Comparison of ENCODE assay signal across 8 mouse cellular contexts in the genomic region with DNA sequence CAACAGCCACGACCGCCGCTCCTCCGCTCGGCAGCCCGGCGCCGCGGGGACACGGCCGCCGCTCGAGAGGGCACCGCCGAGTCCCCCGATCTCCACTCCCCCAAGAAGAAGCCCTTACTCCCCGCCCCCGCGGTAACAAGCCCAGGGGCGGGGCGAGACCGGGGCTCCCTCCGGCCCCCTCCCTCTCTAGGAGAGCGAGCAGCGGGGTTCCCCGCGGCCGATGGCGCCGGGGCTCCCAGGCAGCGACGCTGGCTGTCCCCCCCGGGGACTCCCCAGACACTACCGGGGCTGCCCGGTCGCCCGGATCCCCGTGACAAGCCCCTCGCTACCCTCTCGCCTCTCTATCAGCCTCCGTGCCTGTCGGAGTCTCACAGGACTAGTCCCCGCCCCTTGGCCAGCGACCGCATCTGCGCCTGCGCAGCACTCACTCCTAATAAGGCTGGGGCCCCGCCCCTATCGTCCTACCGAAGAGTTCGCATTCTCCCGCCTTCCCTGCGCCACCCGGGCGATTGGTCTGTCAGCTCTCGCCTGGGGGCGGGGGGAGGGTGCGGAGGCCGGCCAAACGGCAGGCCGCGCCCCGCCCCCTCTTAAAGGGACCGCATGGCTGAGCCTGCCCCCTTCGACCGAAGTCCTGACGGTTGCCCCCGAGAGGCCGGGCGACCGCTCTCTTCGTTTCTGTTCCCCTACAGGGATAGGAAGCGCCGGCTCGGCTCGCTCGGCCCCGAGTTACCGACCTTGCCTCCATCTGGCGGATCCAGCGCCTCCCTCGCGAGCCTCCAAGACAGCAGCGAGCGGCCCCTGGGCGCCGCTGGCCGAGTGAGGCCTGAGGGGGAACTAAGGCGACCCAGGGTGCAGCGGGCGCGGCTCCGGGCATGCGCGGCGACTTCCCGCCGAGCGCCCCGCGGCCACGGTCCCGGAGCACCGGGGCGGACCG. TPM values are rescaled to one million over a fixed set of nuclear protein-coding genes. Genes with fewer than 3 reads are reported as not detected.
DNase-seq lines count a peak whose midpoint lies in the region; ATAC-seq and TF ChIP-seq lines count a peak whose summit lies in the region.

A gene (minus strand): TSS at position 780 of the 934 bp plus-strand sequence.

- peak within 1 kb of the TSS; percentile 87 for H3K4me2 ChIP-seq in heart, embryonic 12.5 days
- H3K4me2 ChIP-seq in kidney, postnatal 0 days (ENCODE audit: low read length): peak within 1 kb of the TSS; percentile 86
- peak within 1 kb of the TSS; percentile 78 for H3K4me2 ChIP-seq in liver, embryonic 11.5 days
- H3K4me2 ChIP-seq in stomach, embryonic 14.5 days (replicated peaks; ENCODE audit: low read depth, low read length): peak within 1 kb of the TSS; percentile 71

- H3K9ac ChIP-seq in heart, embryonic 12.5 days: peak within 1 kb of the TSS; percentile 91
- peak within 1 kb of the TSS; percentile 80 for H3K9ac ChIP-seq in kidney, postnatal 0 days (ENCODE audit: low read depth, low read length)
- peak within 1 kb of the TSS; percentile 80 for H3K9ac ChIP-seq in liver, embryonic 11.5 days (ENCODE audit: low read depth, low read length)
- H3K9ac ChIP-seq in stomach, embryonic 14.5 days (replicated peaks; ENCODE audit: low read depth, low read length): peak within 1 kb of the TSS; percentile 90

- under 1% methylated on average over 98 of the region's 106 CpGs for WGBS in heart, embryonic 12.5 days
- WGBS in kidney, postnatal 0 days: under 1% methylated on average over 87 of the region's 106 CpGs
- WGBS in liver, embryonic 11.5 days: under 1% methylated on average over 86 of the region's 106 CpGs
- under 1% methylated on average over 92 of the region's 106 CpGs for WGBS in stomach, embryonic 14.5 days

- H3K4me3 ChIP-seq in heart, embryonic 12.5 days: peak within 1 kb of the TSS; percentile 79
- peak within 1 kb of the TSS; percentile 63 for H3K4me3 ChIP-seq in kidney, postnatal 0 days (replicated peaks; ENCODE audit: low read depth, low read length)
- peak within 1 kb of the TSS; percentile 96 for H3K4me3 ChIP-seq in liver, embryonic 11.5 days (ENCODE audit: low read depth, low read length)
- H3K4me3 ChIP-seq in stomach, embryonic 14.5 days (ENCODE audit: low read depth, low read length): peak within 1 kb of the TSS; percentile 97

- peaks cover 11% of the 10 kb centered on the region for H3K4me1 ChIP-seq in heart, embryonic 12.5 days (replicated peaks)
- H3K4me1 ChIP-seq in kidney, postnatal 0 days (replicated peaks; ENCODE audit: insufficient read depth, low read length): no peaks in the 10 kb centered on the region
- no peaks in the 10 kb centered on the region; the same call in 1 of the 2 replicates for H3K4me1 ChIP-seq in liver, embryonic 11.5 days (replicated peaks; ENCODE audit: control insufficient read depth, insufficient read depth, low read length)
- H3K4me1 ChIP-seq in stomach, embryonic 14.5 days (ENCODE audit: control insufficient read depth, insufficient read depth, low read length): 0 out of 2 replicates have a peak, but pooled peaks cover 8% of the 10 kb centered on the region

- no peaks in the 10 kb centered on the region for H3K9me3 ChIP-seq in heart, embryonic 12.5 days (replicated peaks)
- no peaks in the 10 kb centered on the region for H3K9me3 ChIP-seq in kidney, postnatal 0 days (replicated peaks; ENCODE audit: low read length)
- H3K9me3 ChIP-seq in liver, embryonic 11.5 days (ENCODE audit: control insufficient read depth, low read length): no peaks in the 10 kb centered on the region
- H3K9me3 ChIP-seq in stomach, embryonic 14.5 days (ENCODE audit: control insufficient read depth, low read depth, low read length): no peaks in the 10 kb centered on the region

- peak within 1 kb of the TSS; percentile 95 for H3K27ac ChIP-seq in heart, embryonic 12.5 days (ENCODE audit: poor library complexity, severe bottlenecking)
- H3K27ac ChIP-seq in kidney, postnatal 0 days: peak within 1 kb of the TSS; percentile 96
- H3K27ac ChIP-seq in liver, embryonic 11.5 days (ENCODE audit: low read depth, low read length): peak within 1 kb of the TSS; percentile 94
- peak within 1 kb of the TSS; percentile 96 for H3K27ac ChIP-seq in stomach, embryonic 14.5 days (ENCODE audit: low read length)

- ATAC-seq in erythroid progenitor cell, adult 5-6 weeks (replicated peaks; ENCODE audit: low FRiP score, poor library complexity, severe bottlenecking): peak; percentile 90
- ATAC-seq in heart, embryonic 12.5 days (ENCODE audit: insufficient number of reproducible peaks, low FRiP score): peak; percentile 92
- ATAC-seq in kidney, postnatal 0 days (replicated peaks; ENCODE audit: low FRiP score, low read depth): peak; percentile 91
- peak; percentile 85 for ATAC-seq in liver, embryonic 11.5 days (replicated peaks; ENCODE audit: low FRiP score)
- peak; percentile 89 for ATAC-seq in stomach, embryonic 14.5 days (ENCODE audit: insufficient number of reproducible peaks, insufficient read depth, low FRiP score, low read depth)

- no peaks in the 10 kb centered on the region for H3K27me3 ChIP-seq in heart, embryonic 12.5 days (replicated peaks)
- H3K27me3 ChIP-seq in kidney, postnatal 0 days (ENCODE audit: insufficient read depth, low read length): no peaks in the 10 kb centered on the region
- no peaks in the 10 kb centered on the region for H3K27me3 ChIP-seq in liver, embryonic 11.5 days (replicated peaks; ENCODE audit: control insufficient read depth, insufficient read depth, low read length)
- no peaks in the 10 kb centered on the region for H3K27me3 ChIP-seq in stomach, embryonic 14.5 days (ENCODE audit: control insufficient read depth, insufficient read depth, low read length)

- DNase-seq in CD4-positive helper T cell, adult 2 months (ENCODE audit: low read depth, low spot score): peak; percentile 100
- DNase-seq in brain, embryonic 18.5 days (ENCODE audit: low read depth, low spot score): peak; percentile 99
- peak; percentile 100 for DNase-seq in kidney, postnatal 0 days (ENCODE audit: low spot score)
- DNase-seq in liver, embryonic 11.5 days (ENCODE audit: low spot score): peak; percentile 99
- DNase-seq in naive thymus-derived CD4-positive, alpha-beta T cell, adult 2 months (ENCODE audit: low read depth): peak; percentile 100

- TF ChIP-seq CTCF in kidney, postnatal 0 days (IDR thresholded peaks at IDR 0.05; ENCODE audit: low read depth): peak; percentile 23; the same call in 1 of the 2 replicates

- H3K36me3 ChIP-seq in heart, embryonic 12.5 days: 0 out of 2 replicates have a peak, but pooled peaks cover 7% of the 10 kb centered on the region
- H3K36me3 ChIP-seq in kidney, postnatal 0 days (ENCODE audit: insufficient read depth, low read length): no peaks in the 10 kb centered on the region
- H3K36me3 ChIP-seq in liver, embryonic 11.5 days (ENCODE audit: control insufficient read depth, insufficient read depth, low read length): peaks cover 2% of the 10 kb centered on the region; the same call in 1 of the 2 replicates
- no peaks in the 10 kb centered on the region for H3K36me3 ChIP-seq in stomach, embryonic 14.5 days (ENCODE audit: control insufficient read depth, insufficient read depth, low read length)

RNA-seq across cellular contexts. Expression of the gene that starts here (rescaled TPM):
- 11.5 and 16.8 TPM in 2 replicates for total RNA-seq in erythroid progenitor cell, adult 5-6 weeks (2015; ENCODE audit: low replicate concordance)
- 31.4 and 31.5 TPM in 2 replicates for total RNA-seq in erythroid progenitor cell, adult 5-6 weeks (2017; ENCODE audit: low replicate concordance)
- 10.4 and 10.5 TPM in 2 replicates for polyA plus RNA-seq in heart, embryonic 12.5 days (2016; fragmentation: Nextera tagmentation; extraction: Ambion mirVana)
- 15.8 and 19.8 TPM in 2 replicates for polyA plus RNA-seq in kidney, postnatal 0 days (2015; fragmentation: Nextera tagmentation; extraction: Ambion mirVana)
- 10.8 and 12.6 TPM in 2 replicates for polyA plus RNA-seq in liver, embryonic 11.5 days (2014; fragmentation: Nextera tagmentation; extraction: Ambion mirVana)
- polyA plus RNA-seq in stomach, embryonic 14.5 days (2014; fragmentation: Nextera tagmentation; extraction: Ambion mirVana): 14.7 and 17.2 TPM in 2 replicates

Comparison
In these comparisons a context has a peak if more than half of its experiments do, and no peak if none do; other contexts are left out.
1. Peak in every context shown above with its lines: DNase-seq, ATAC-seq, H3K4me3 ChIP-seq and H3K27ac ChIP-seq.